Mouse (Mus musculus): ENCODE results near the gene Mybpc2. TPM values are rescaled to one million over a fixed set of nuclear protein-coding genes. Genes with fewer than 3 reads are reported as not detected.

The Mybpc2 gene
- total RNA-seq, 2 experiments from 2014 or later, result 2,660 to 4,973 TPM

- intact Hi-C loops (cut with DNase I), result loop anchor here (2.0 kb wide), 2 partner anchors 27 to 49 kb away; partner anchors contain the start of gene Pold1
- H3K27ac ChIP-seq, result no peak overlapping the region
- DNase-seq, result peak; percentile 65
Measured at GRCm38 (mm10) chr7:44500046-44500445, 24.4 kb downstream of the Mybpc2 start.

GRCm38 (mm10) chr7:44498922-44499321 lies 25.5 kb downstream of the Mybpc2 start:
- Histone ChIP-seq H3K4me3 (no peak overlapping the region), H3K27ac (no peak overlapping the region)
- intact Hi-C loops (cut with DNase I), result no loop called here
- no peak for TF ChIP-seq CTCF (IDR thresholded peaks at IDR 0.05)
- no peak for DNase-seq

More at GRCm38 (mm10) chr7:44500046-44500445, 24.4 kb downstream of the Mybpc2 start:
- TF ChIP-seq CTCF (IDR thresholded peaks at IDR 0.05), result no peak
- H3K4me3 ChIP-seq, result no peak overlapping the region

GRCm38 (mm10) chr7:44497361-44498055 lies 26.9 kb downstream of the Mybpc2 start:
- intact Hi-C loops (cut with DNase I), result no loop called here
- H3K4me3 ChIP-seq, result no peak overlapping the region; the same call in 1 of the 2 replicates
- DNase-seq, result peak; percentile 51
- TF ChIP-seq CTCF (IDR thresholded peaks at IDR 0.05), result no peak
- H3K27ac ChIP-seq, result no peak overlapping the region

- intact Hi-C loops (cut with DNase I), result no loop called here
- no peak for DNase-seq
- Histone ChIP-seq H3K27ac (peak overlapping the region; percentile 99), H3K4me3 (peak overlapping the region; percentile 85)
- no peak for TF ChIP-seq CTCF (IDR thresholded peaks at IDR 0.05)
Measured at GRCm38 (mm10) chr7:44496771-44497109, 27.7 kb downstream of the Mybpc2 start.

- H3K27ac ChIP-seq, result peak within 1 kb of the TSS; percentile 99
- DNase-seq, result peak; percentile 98
- intact Hi-C loops (cut with DNase I), result no loop called here
- peak; percentile 29; the same call in 1 of the 2 replicates for TF ChIP-seq CTCF (IDR thresholded peaks at IDR 0.05)
- peak within 1 kb of the TSS; percentile 85 for H3K4me3 ChIP-seq
Measured at GRCm38 (mm10) chr7:44495992-44496770, 28.3 kb downstream of the Mybpc2 start, which contains the start of the genes Emc10 and Fam71e1. Emc10 (minus strand) TSS chr7:44496529. Fam71e1 (plus strand) TSS chr7:44496581.

- no peak for TF ChIP-seq CTCF (IDR thresholded peaks at IDR 0.05)
- Histone ChIP-seq H3K4me3 (no peak overlapping the region), H3K27ac (no peak overlapping the region)
- intact Hi-C loops (cut with DNase I), result no loop called here
- no peak for DNase-seq
Measured at GRCm38 (mm10) chr7:44495086-44495485, 29.4 kb downstream of the Mybpc2 start.

- TF ChIP-seq CTCF (IDR thresholded peaks at IDR 0.05), result no peak
- Histone ChIP-seq H3K4me3 (no peak overlapping the region), H3K27ac (no peak overlapping the region)
- intact Hi-C loops (cut with DNase I), result no loop called here
- no peak for DNase-seq
Measured at GRCm38 (mm10) chr7:44494681-44495080, 29.8 kb downstream of the Mybpc2 start.

GRCm38 (mm10) chr7:44492166-44492826 lies 32.2 kb downstream of the Mybpc2 start:
- intact Hi-C loops (cut with DNase I), result no loop called here
- Histone ChIP-seq H3K27ac (no peak overlapping the region), H3K4me3 (no peak overlapping the region)
- TF ChIP-seq CTCF (IDR thresholded peaks at IDR 0.05), result no peak
- no peak for DNase-seq

GRCm38 (mm10) chr7:44491391-44491790 lies 33.1 kb downstream of the Mybpc2 start:
- Histone ChIP-seq H3K27ac (no peak overlapping the region), H3K4me3 (no peak overlapping the region)
- intact Hi-C loops (cut with DNase I), result no loop called here
- no peak for TF ChIP-seq CTCF (IDR thresholded peaks at IDR 0.05)
- no peak for DNase-seq

- no peak for TF ChIP-seq CTCF (IDR thresholded peaks at IDR 0.05)
- no peak for DNase-seq
- Histone ChIP-seq H3K27ac (no peak overlapping the region), H3K4me3 (no peak overlapping the region)
- intact Hi-C loops (cut with DNase I), result no loop called here
Measured at GRCm38 (mm10) chr7:44490281-44490680, 34.2 kb downstream of the Mybpc2 start.

- TF ChIP-seq CTCF (IDR thresholded peaks at IDR 0.05), result no peak
- Histone ChIP-seq H3K4me3 (no peak overlapping the region), H3K27ac (no peak overlapping the region)
- intact Hi-C loops (cut with DNase I), result loop anchor here (5.0 kb wide), 1 partner anchor 226 kb away; the partner anchor contains the start of gene Gm15517
- DNase-seq, result peak; percentile 17
Measured at GRCm38 (mm10) chr7:44488545-44488944, 35.9 kb downstream of the Mybpc2 start.

- Histone ChIP-seq H3K4me3 (no peak overlapping the region), H3K27ac (no peak overlapping the region)
- DNase-seq, result no peak
- intact Hi-C loops (cut with DNase I), result loop anchor here (5.0 kb wide), 1 partner anchor 226 kb away; the partner anchor contains the start of gene Gm15517
- no peak for TF ChIP-seq CTCF (IDR thresholded peaks at IDR 0.05)
Measured at GRCm38 (mm10) chr7:44487936-44488335, 36.5 kb downstream of the Mybpc2 start.

Data from gastrocnemius, adult 2 months (tissue).